Mouse (Mus musculus): ENCODE measurements around the gene Scgb1b20. TPM values are rescaled to one million over a fixed set of nuclear protein-coding genes. Genes with fewer than 3 reads are reported as not detected.
"Not testable (repeated sequence)": the region's sequence is repeated elsewhere in the genome, so short reads cannot be mapped to it uniquely, and the experiment has no call there.

Gene Scgb1b20
- polyA plus RNA-seq (2012; rRNA removed), result not detected in 2 replicates

DNA sequence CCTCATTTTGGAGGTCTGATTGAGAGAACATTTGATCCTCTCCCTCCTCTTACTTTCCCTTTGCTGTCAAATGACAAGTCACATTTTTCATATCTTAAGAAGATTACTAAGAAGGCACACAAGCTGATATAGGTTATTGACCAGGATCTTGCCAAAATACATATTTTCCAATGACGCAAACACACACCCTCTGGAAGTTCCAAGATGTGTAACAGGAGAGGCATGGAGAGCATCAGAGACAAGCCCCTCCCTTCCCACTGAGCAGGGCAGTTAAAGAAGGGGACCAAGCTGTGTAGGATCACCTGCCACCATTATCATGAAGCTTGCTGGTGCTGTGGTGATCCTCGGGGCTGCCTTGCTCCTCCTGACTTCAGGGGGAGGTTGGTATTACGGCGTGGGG, at the start of gene Scgb1b20:
Gene Scgb1b20, plus strand, starts transcription at position 301 of the 400 bp plus-strand sequence.
- not testable (repeated sequence) for H3K36me3 ChIP-seq (ENCODE audit: control insufficient read depth, insufficient read depth, low read length); H3K4me1 ChIP-seq (replicated peaks; ENCODE audit: control insufficient read depth, insufficient read depth, low read length); DNase-seq; H3K27ac ChIP-seq (ENCODE audit: control insufficient read depth, insufficient read depth, low read length); H3K4me3 ChIP-seq (ENCODE audit: control insufficient read depth, insufficient read depth, low read length); H3K27me3 ChIP-seq (ENCODE audit: control insufficient read depth, insufficient read depth, low read length)
- 78% methylated on average over 4 of the region's 4 CpGs for WGBS

GRCm38 (mm10) chr7:33366222-33366621, 6.8 kb upstream of the Scgb1b20 start, which contains the start of gene Scgb2b20:
Gene Scgb2b20 (minus strand): TSS chr7:33366322.
- not testable (repeated sequence) for DNase-seq; H3K36me3 ChIP-seq (ENCODE audit: control insufficient read depth, insufficient read depth, low read length); H3K27me3 ChIP-seq (ENCODE audit: control insufficient read depth, insufficient read depth, low read length); H3K4me3 ChIP-seq (ENCODE audit: control insufficient read depth, insufficient read depth, low read length); H3K27ac ChIP-seq (ENCODE audit: control insufficient read depth, insufficient read depth, low read length); H3K4me1 ChIP-seq (replicated peaks; ENCODE audit: control insufficient read depth, insufficient read depth, low read length)
- WGBS, result 91% methylated on average over 2 of the region's 2 CpGs

DNA sequence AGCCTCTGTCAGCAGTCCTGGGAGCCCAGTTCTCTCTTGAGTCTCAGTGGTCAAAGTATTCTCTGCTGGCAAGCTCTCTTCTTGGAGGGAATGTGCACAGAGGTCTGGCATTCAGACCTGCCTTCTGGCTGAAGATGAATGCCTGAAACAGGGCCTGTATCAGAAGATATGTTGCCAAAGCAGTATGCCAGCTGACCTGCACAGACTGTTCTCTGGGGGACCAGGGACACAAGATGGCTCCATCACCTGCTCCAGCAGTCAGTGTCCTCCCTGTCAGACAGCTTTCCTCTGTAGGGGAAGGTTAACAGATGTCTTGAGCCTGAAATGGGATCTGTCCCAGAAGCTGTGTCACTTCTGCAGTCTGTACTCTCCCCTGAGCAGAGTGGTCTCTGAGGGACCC, 26.7 kb downstream of the Scgb1b20 start:
- H3K4me3 ChIP-seq (ENCODE audit: control insufficient read depth, insufficient read depth, low read length); H3K4me1 ChIP-seq (replicated peaks; ENCODE audit: control insufficient read depth, insufficient read depth, low read length); DNase-seq; H3K27ac ChIP-seq (ENCODE audit: control insufficient read depth, insufficient read depth, low read length); H3K27me3 ChIP-seq (ENCODE audit: control insufficient read depth, insufficient read depth, low read length); H3K36me3 ChIP-seq (ENCODE audit: control insufficient read depth, insufficient read depth, low read length): not testable (repeated sequence)

GRCm38 (mm10) chr7:33401650-33402049, 28.6 kb downstream of the Scgb1b20 start:
- no peaks in the 10 kb centered on the region for H3K36me3 ChIP-seq (ENCODE audit: control insufficient read depth, insufficient read depth, low read length)
- no peak for TF ChIP-seq POLR2A (IDR thresholded peaks at IDR 0.05; ENCODE audit: control insufficient read depth, extremely low read depth, insufficient read depth, low read length, poor library complexity)
- TF ChIP-seq CTCF (IDR thresholded peaks at IDR 0.05; ENCODE audit: borderline replicate concordance, control insufficient read depth, extremely low read depth, insufficient read depth, low read length, poor library complexity), result no peak
- H3K27me3 ChIP-seq (ENCODE audit: control insufficient read depth, insufficient read depth, low read length), result no peaks in the 10 kb centered on the region
- WGBS, result 76% methylated on average over 1 of the region's 1 CpGs
- H3K4me3 ChIP-seq (ENCODE audit: control insufficient read depth, insufficient read depth, low read length), result no peak overlapping the region
- DNase-seq, result no peak
- H3K27ac ChIP-seq (ENCODE audit: control insufficient read depth, insufficient read depth, low read length), result no peak overlapping the region
- H3K4me1 ChIP-seq (replicated peaks; ENCODE audit: control insufficient read depth, insufficient read depth, low read length), result no peaks in the 10 kb centered on the region

DNA sequence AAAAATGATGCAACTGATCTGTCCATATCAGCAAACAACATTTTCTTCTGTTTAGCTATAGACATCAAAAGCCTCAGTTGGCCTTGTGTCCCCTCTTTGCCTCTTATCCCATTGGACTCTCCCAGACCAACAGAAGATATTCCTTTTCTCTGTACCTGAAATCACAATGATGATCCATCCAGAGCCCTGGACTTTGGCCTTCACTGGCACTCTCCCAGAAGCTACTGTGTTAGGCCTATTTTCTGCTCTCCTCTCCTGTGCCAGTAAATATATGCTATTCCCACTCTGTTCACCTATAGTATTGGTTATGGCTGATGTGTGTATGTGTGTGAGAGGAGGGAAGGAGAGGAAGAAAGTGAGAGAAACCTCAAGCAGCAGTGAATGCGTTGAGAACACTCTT, 36.6 kb downstream of the Scgb1b20 start:
- H3K36me3 ChIP-seq (ENCODE audit: control insufficient read depth, insufficient read depth, low read length); H3K27me3 ChIP-seq (ENCODE audit: control insufficient read depth, insufficient read depth, low read length); H3K27ac ChIP-seq (ENCODE audit: control insufficient read depth, insufficient read depth, low read length); DNase-seq; H3K4me1 ChIP-seq (replicated peaks; ENCODE audit: control insufficient read depth, insufficient read depth, low read length); H3K4me3 ChIP-seq (ENCODE audit: control insufficient read depth, insufficient read depth, low read length): not testable (repeated sequence)
- WGBS, result 55% methylated on average over 1 of the region's 1 CpGs

Other genes starting within 250 kb of the Scgb1b20 start
- gene Scgb2b18, start 199.4 kb upstream of the Scgb1b20 start, polyA plus RNA-seq (2012; rRNA removed), result not detected in 2 replicates
- not detected in 2 replicates for gene Scgb1b18, start 187.7 kb upstream of the Scgb1b20 start, polyA plus RNA-seq (2012; rRNA removed)
- not detected in 2 replicates for gene Scgb2b19, start 92.9 kb upstream of the Scgb1b20 start, polyA plus RNA-seq (2012; rRNA removed)
- not detected in 2 replicates for gene Scgb1b19, start 85.9 kb upstream of the Scgb1b20 start, polyA plus RNA-seq (2012; rRNA removed)
- not detected in 2 replicates for gene Scgb2b20, start 6.9 kb upstream of the Scgb1b20 start, polyA plus RNA-seq (2012; rRNA removed)
- gene Scgb2b21, start 147.2 kb downstream of the Scgb1b20 start, polyA plus RNA-seq (2012; rRNA removed), result not detected in 2 replicates